Mouse (Mus musculus): ENCODE measurements around the gene Vgf.

- no peak for TF ChIP-seq CTCF (IDR thresholded peaks at IDR 0.05)
- TF ChIP-seq EP300 (IDR thresholded peaks at IDR 0.05), result peak; percentile 45; the same call in 1 of the 2 replicates
Observed at GRCm38 (mm10) chr5:137078041-137078440, 51.8 kb downstream of the Vgf start.

Data from lung, postnatal 0 days (tissue).